In the genomic region with DNA sequence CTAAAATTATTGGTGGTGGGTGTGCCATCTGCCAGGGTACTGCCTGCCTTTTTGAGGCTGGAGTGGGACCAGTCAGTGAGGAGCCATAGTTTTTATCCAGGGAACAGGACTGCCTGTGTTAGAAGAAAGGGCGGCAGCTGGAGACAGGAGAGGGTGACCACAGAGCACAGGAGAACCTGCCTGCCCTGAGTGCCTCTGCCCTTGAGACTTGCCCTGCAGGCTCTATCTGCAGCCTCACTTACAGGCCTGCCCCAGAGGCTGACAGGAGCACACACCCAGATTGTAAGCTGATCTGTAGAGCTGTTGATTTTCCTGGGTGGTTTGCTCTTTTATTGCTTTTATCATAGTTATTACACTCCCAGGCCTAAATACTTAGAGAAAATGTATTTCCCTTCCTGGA, we compare ENCODE assay signal across 24 mouse cellular contexts.
A peak's percentile ranks its signal among the peaks of the same experiment; 100 is the strongest.
DNase-seq lines count a peak whose midpoint lies in the region; ATAC-seq and TF ChIP-seq lines count a peak whose summit lies in the region.
"Had no signal": no experiment of that assay in that cellular context is flagged by ENCODE, and none has a peak within 500 bp of the region (broad histone marks: within the 10 kb centered on the region; RNA-seq: fewer than 3 reads in every experiment).

No protein-coding gene starts in this region.

- 46% methylated on average over 1 of the region's 1 CpGs for WGBS in heart, embryonic 12.5 days
- WGBS in heart, adult 2 months = 88% methylated on average over 1 of the region's 1 CpGs
- WGBS in limb, embryonic 12.5 days = 50% methylated on average over 1 of the region's 1 CpGs
- 86% methylated on average over 1 of the region's 1 CpGs for WGBS in limb, embryonic 10.5 days
- 76% methylated on average over 1 of the region's 1 CpGs for WGBS in forebrain, embryonic 16.5 days
- 83% methylated on average over 1 of the region's 1 CpGs for WGBS in neural tube, embryonic 15.5 days

- intact Hi-C loops in heart, adult 2 months (cut with DNase I) = loop anchor here (10.0 kb wide), 2 partner anchors 403 to 513 kb away; a partner anchor contains a TSS

- no peak for TF ChIP-seq EP300 in heart, adult 2 months (IDR thresholded peaks at IDR 0.05; ENCODE audit: insufficient read depth, low read depth, low read length)

- TF ChIP-seq POLR2A in heart, adult 2 months (IDR thresholded peaks at IDR 0.05; ENCODE audit: insufficient read depth, low read depth, low read length) = no peak

- no peaks in the 10 kb centered on the region for H3K79me2 ChIP-seq in heart, adult 2 months (replicated peaks; ENCODE audit: control insufficient read depth, insufficient read depth, low read length)

- peak; percentile 39; the same call in 1 of the 2 replicates for ATAC-seq in heart, embryonic 12.5 days (ENCODE audit: insufficient number of reproducible peaks, low FRiP score)
- no peak for ATAC-seq in limb, embryonic 12.5 days (ENCODE audit: insufficient number of reproducible peaks, insufficient read depth, low FRiP score, low TSS enrichment, low read depth)
- ATAC-seq in megakaryocyte-erythroid progenitor cell, adult 5-6 weeks (replicated peaks; ENCODE audit: low FRiP score, low TSS enrichment, poor library complexity, severe bottlenecking) = peak; percentile 50
- no peak for ATAC-seq in forebrain, embryonic 16.5 days
- no peak for ATAC-seq in neural tube, embryonic 15.5 days (ENCODE audit: low FRiP score)
- ATAC-seq: forebrain, embryonic 15.5 days; inflammation-experienced regulatory T-cells, adult 6 months; liver, postnatal 0 days had no signal

- no peak for DNase-seq in heart, adult 2 months
- no peak for DNase-seq in limb, embryonic 10.5 days (ENCODE audit: low spot score)
- DNase-seq: adrenal gland, postnatal 25 days; cerebellum, adult 11 months; cerebellum, postnatal 14 days; embryo, embryonic 11 days; gastrocnemius, postnatal 36 days; layer of hippocampus, postnatal 36 days; liver, postnatal 0 days; lung, postnatal 14 days; thymus, adult 18-20 months; thymus, postnatal 4 days had no signal

- H3K4me3 ChIP-seq in heart, embryonic 12.5 days = no peak overlapping the region
- no peak overlapping the region for H3K4me3 ChIP-seq in heart, adult 2 months
- H3K4me3 ChIP-seq in limb, embryonic 12.5 days (replicated peaks) = no peak overlapping the region
- no peak overlapping the region for H3K4me3 ChIP-seq in limb, embryonic 10.5 days
- H3K4me3 ChIP-seq in forebrain, embryonic 16.5 days (replicated peaks; ENCODE audit: low read length) = no peak overlapping the region
- no peak overlapping the region for H3K4me3 ChIP-seq in neural tube, embryonic 15.5 days (replicated peaks)
- H3K4me3 ChIP-seq: forebrain, embryonic 15.5 days; hindbrain, embryonic 13.5 days; kidney, embryonic 15.5 days; limb, embryonic 15.5 days; megakaryocyte, embryonic 14.5 days had no signal

- peaks cover 14% of the 10 kb centered on the region; the same call in 1 of the 2 replicates for H3K36me3 ChIP-seq in heart, embryonic 12.5 days
- H3K36me3 ChIP-seq in heart, adult 2 months (ENCODE audit: control insufficient read depth, insufficient read depth, low read length) = no peaks in the 10 kb centered on the region
- peaks cover 24% of the 10 kb centered on the region for H3K36me3 ChIP-seq in limb, embryonic 12.5 days
- H3K36me3 ChIP-seq in limb, embryonic 10.5 days = peaks cover 30% of the 10 kb centered on the region
- no peaks in the 10 kb centered on the region for H3K36me3 ChIP-seq in forebrain, embryonic 16.5 days (ENCODE audit: control insufficient read depth, insufficient read depth)
- H3K36me3 ChIP-seq in neural tube, embryonic 15.5 days = no peaks in the 10 kb centered on the region; the same call in 1 of the 2 replicates

- H3K4me2 ChIP-seq in heart, embryonic 12.5 days = no peak overlapping the region
- no peak overlapping the region for H3K4me2 ChIP-seq in limb, embryonic 12.5 days
- H3K4me2 ChIP-seq in forebrain, embryonic 16.5 days (ENCODE audit: low read length) = no peak overlapping the region
- no peak overlapping the region for H3K4me2 ChIP-seq in neural tube, embryonic 15.5 days
- H3K4me2 ChIP-seq: forebrain, embryonic 15.5 days; hindbrain, embryonic 13.5 days; kidney, embryonic 15.5 days; limb, embryonic 15.5 days had no signal

- peaks cover 21% of the 10 kb centered on the region for H3K4me1 ChIP-seq in heart, embryonic 12.5 days (replicated peaks)
- peaks cover 2% of the 10 kb centered on the region for H3K4me1 ChIP-seq in heart, adult 2 months (ENCODE audit: control insufficient read depth, insufficient read depth, low read length)
- H3K4me1 ChIP-seq in limb, embryonic 12.5 days (replicated peaks) = peaks cover 28% of the 10 kb centered on the region
- peaks cover 40% of the 10 kb centered on the region for H3K4me1 ChIP-seq in limb, embryonic 10.5 days
- 0 out of 2 replicates have a peak, but pooled peaks cover 5% of the 10 kb centered on the region for H3K4me1 ChIP-seq in forebrain, embryonic 16.5 days (replicated peaks; ENCODE audit: control insufficient read depth, insufficient read depth, low read length)
- H3K4me1 ChIP-seq in neural tube, embryonic 15.5 days = peaks cover 25% of the 10 kb centered on the region

- no peaks in the 10 kb centered on the region for H3K9me3 ChIP-seq in heart, embryonic 12.5 days (replicated peaks)
- no peaks in the 10 kb centered on the region for H3K9me3 ChIP-seq in limb, embryonic 12.5 days
- H3K9me3 ChIP-seq in limb, embryonic 10.5 days (replicated peaks) = no peaks in the 10 kb centered on the region
- H3K9me3 ChIP-seq in forebrain, embryonic 16.5 days (ENCODE audit: control insufficient read depth, low read length) = no peaks in the 10 kb centered on the region
- no peaks in the 10 kb centered on the region for H3K9me3 ChIP-seq in neural tube, embryonic 15.5 days (replicated peaks)
- H3K9me3 ChIP-seq: forebrain, embryonic 15.5 days; hindbrain, embryonic 13.5 days; kidney, embryonic 15.5 days; limb, embryonic 15.5 days; megakaryocyte, embryonic 14.5 days had no signal

- H3K27me3 ChIP-seq in heart, embryonic 12.5 days (replicated peaks) = no peaks in the 10 kb centered on the region
- no peaks in the 10 kb centered on the region for H3K27me3 ChIP-seq in heart, adult 2 months (ENCODE audit: control insufficient read depth, insufficient read depth, low read length)
- no peaks in the 10 kb centered on the region for H3K27me3 ChIP-seq in limb, embryonic 12.5 days
- no peaks in the 10 kb centered on the region for H3K27me3 ChIP-seq in limb, embryonic 10.5 days (ENCODE audit: low read depth, poor library complexity, severe bottlenecking)
- no peaks in the 10 kb centered on the region for H3K27me3 ChIP-seq in forebrain, embryonic 16.5 days (replicated peaks; ENCODE audit: control insufficient read depth, insufficient read depth, low read length)
- no peaks in the 10 kb centered on the region for H3K27me3 ChIP-seq in neural tube, embryonic 15.5 days (replicated peaks)
- H3K27me3 ChIP-seq: CH12.LX; forebrain, embryonic 15.5 days; hindbrain, embryonic 13.5 days; kidney, embryonic 15.5 days; limb, embryonic 15.5 days; megakaryocyte, embryonic 14.5 days had no signal

- no peak for TF ChIP-seq CTCF in heart, adult 2 months (IDR thresholded peaks at IDR 0.05)

- H3K27ac ChIP-seq in heart, embryonic 12.5 days (ENCODE audit: poor library complexity, severe bottlenecking) = peak overlapping the region; percentile 58; the same call in 1 of the 2 replicates
- no peak overlapping the region for H3K27ac ChIP-seq in heart, adult 2 months
- H3K27ac ChIP-seq in limb, embryonic 12.5 days = peak overlapping the region; percentile 50; the same call in 1 of the 2 replicates
- H3K27ac ChIP-seq in limb, embryonic 10.5 days = no peak overlapping the region
- no peak overlapping the region for H3K27ac ChIP-seq in forebrain, embryonic 16.5 days (ENCODE audit: low read length)
- no peak overlapping the region for H3K27ac ChIP-seq in neural tube, embryonic 15.5 days (replicated peaks)
- H3K27ac ChIP-seq: forebrain, embryonic 15.5 days; hindbrain, embryonic 13.5 days; kidney, embryonic 15.5 days; limb, embryonic 15.5 days had no signal

- H3K9ac ChIP-seq in heart, embryonic 12.5 days = 0 out of 2 replicates have a peak overlapping the region, but pooled peaks have one; percentile 39
- no peak overlapping the region for H3K9ac ChIP-seq in heart, adult 2 months (ENCODE audit: low read depth, low read length)
- no peak overlapping the region for H3K9ac ChIP-seq in limb, embryonic 12.5 days (replicated peaks)
- no peak overlapping the region for H3K9ac ChIP-seq in forebrain, embryonic 16.5 days (replicated peaks; ENCODE audit: low read depth, low read length)
- H3K9ac ChIP-seq in neural tube, embryonic 15.5 days (replicated peaks) = no peak overlapping the region
- H3K9ac ChIP-seq: forebrain, embryonic 15.5 days; hindbrain, embryonic 13.5 days; kidney, embryonic 15.5 days; limb, embryonic 15.5 days; liver, postnatal 0 days had no signal

Comparison
In these comparisons a context has a peak if more than half of its experiments do, and no peak if none do; other contexts are left out.
1. H3K27ac ChIP-seq: peak in heart, embryonic 12.5 days (single experiment) and limb, embryonic 12.5 days (single experiment); none in heart, adult 2 months (single experiment), limb, embryonic 10.5 days (single experiment), forebrain, embryonic 16.5 days (single experiment) and neural tube, embryonic 15.5 days (single experiment).
2. ATAC-seq: peak in heart, embryonic 12.5 days (single experiment) and megakaryocyte-erythroid progenitor cell, adult 5-6 weeks (single experiment); none in limb, embryonic 12.5 days (single experiment), forebrain, embryonic 16.5 days (single experiment) and neural tube, embryonic 15.5 days (single experiment).